Mouse (Mus musculus) frontal cortex, postnatal 14 days (tissue): Measurements from ENCODE around the gene Npas3.

Source experiments
- DNase-seq, 2 experiments: peaks; one replicate each; pipeline ENCODE4 v3.0.0; 2022; ENCODE audit warnings: low spot score in 2 of 2

Gene Npas3

GRCm38 (mm10) chr12:53694346-53694745, 445.9 kb downstream of the Npas3 start:
- no peak for DNase-seq

- no peak for DNase-seq
Observed at GRCm38 (mm10) chr12:53695324-53695723, 446.8 kb downstream of the Npas3 start.

DNA sequence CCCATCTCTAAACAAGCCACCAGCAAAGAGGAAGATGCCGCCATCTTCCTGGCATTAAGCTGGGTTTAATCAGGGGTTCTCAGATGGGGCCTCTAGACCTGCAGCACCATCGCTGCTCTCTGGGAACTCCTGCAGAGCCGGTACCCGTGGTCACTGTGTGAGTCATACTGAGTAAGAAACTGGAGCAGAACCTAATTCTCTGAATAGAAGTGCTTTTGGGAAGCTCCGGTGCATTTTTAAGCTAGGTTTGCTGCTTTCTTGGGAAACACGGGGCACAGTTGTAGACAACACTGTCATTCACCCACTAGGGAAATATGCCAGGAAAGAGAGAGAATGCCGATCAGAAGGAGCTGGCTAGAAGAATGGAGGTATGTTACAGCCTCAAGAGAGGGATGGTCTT, 449.2 kb downstream of the Npas3 start:
- no peak for DNase-seq

- no peak for DNase-seq
Observed at GRCm38 (mm10) chr12:53698483-53699227, 450.2 kb downstream of the Npas3 start.

- no peak for DNase-seq
Observed at GRCm38 (mm10) chr12:53719896-53720295, 471.4 kb downstream of the Npas3 start.

- DNase-seq: no peak
Observed at GRCm38 (mm10) chr12:53722156-53722555, 473.7 kb downstream of the Npas3 start.

GRCm38 (mm10) chr12:53722718-53723698, 474.5 kb downstream of the Npas3 start:
- no peak for DNase-seq

DNA sequence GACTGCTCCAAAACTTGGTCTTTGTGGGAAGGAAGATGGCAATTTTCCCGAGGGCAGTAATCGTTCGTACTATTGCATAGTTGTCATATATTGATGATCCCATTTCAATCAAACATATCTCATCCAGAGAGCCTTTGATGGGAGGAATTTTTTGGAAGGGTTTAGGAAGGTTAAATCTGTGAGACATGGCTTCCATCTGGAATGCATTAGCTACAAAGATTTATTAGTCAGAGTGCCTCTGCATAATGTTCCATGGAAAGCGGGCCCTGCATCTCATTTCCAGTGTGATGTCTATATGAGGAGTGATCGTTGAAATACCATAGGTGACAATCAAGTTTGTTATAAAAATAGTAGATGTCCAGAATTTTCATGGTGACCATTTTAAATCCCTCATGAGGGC, 480.8 kb downstream of the Npas3 start:
- no peak for DNase-seq

GRCm38 (mm10) chr12:53738549-53739292, 490.2 kb downstream of the Npas3 start:
- no peak for DNase-seq

GRCm38 (mm10) chr12:53746653-53747052, 498.2 kb downstream of the Npas3 start:
- DNase-seq: no peak

- no peak for DNase-seq
Observed at GRCm38 (mm10) chr12:53749375-53749774, 500.9 kb downstream of the Npas3 start.

DNA sequence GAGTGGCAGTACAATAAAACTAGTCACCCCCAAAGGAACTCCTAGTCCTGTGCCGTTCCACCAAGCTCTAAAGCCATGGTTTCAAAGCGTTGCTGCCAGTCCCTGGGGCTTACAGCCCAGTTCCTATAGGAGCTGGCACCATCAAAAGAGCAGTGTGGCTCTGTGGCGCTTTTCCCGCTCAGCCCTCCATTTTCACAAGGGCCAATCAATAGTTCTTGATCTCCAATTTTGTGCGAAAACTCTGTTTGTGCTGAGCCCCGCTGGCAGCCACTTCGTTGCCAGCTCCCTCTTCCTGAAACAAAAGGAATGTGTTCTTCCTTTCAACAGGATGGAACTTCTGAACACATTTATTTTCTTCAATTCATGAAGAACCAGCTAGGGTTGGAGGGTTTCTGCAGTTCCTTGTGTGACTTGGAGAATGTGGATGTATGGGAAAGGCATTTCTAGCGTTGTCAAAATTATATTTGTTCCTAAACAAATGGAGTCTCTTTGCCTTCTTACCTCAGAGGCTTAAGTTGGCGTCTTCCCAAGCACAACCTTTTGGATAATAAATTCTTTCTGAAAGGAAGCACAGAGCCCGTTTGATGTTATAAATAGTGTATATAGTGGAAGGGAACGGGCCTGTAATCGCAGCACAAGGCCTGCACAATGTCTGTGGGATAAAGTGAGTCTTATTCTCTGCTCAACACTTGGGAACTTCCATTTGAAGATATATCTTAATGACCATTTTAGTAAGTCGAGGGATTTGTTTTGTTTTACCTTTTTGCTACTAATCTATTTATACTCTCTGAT, 504.0 kb downstream of the Npas3 start:
- no peak for DNase-seq

- no peak for DNase-seq
Observed at GRCm38 (mm10) chr12:53753368-53753937, 505.0 kb downstream of the Npas3 start.

DNA sequence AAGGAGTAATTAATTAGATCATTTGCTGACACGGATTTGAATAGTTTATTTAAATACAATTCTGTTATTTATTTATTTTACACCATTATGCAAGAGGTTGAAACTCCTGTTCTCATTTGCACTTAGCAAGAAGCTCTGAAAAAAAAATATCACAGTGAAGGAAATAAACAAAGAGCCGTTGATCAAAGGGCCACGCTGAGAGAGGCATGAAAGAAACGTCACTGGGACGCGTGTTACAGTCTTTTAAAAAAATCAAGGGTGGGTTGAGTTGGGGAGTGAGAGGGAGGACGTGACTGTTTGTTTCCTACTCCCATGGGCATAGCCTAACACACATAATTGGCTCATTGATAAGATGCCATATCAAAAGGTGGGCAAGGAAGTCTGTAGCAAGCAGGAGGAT, 505.8 kb downstream of the Npas3 start:
- no peak for DNase-seq

- no peak for DNase-seq
Observed at GRCm38 (mm10) chr12:53757631-53758030, 509.2 kb downstream of the Npas3 start.

DNA sequence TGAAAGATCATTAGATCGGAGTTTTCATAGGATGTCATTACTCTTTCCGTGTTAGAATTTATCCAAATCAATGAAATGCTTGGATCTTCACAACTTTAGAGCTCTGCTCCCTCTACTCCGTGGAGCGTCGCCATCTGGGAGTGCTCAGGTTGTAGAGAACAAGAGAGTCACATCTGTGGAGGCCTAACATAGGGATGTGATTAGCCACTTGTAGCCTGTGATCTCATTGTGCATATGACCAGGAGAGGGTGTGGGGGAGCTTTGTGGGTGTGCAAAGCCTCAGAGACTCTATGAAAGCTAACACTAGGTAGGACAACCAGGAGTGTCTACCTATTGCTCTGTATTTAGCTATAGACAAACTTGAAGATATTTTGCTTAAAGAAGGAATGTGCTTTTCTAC, 509.9 kb downstream of the Npas3 start:
- DNase-seq: no peak

- no peak for DNase-seq
Observed at GRCm38 (mm10) chr12:53764143-53764542, 515.7 kb downstream of the Npas3 start.

- no peak for DNase-seq
Observed at GRCm38 (mm10) chr12:53768392-53768791, 519.9 kb downstream of the Npas3 start.

GRCm38 (mm10) chr12:53771394-53771936, 523.0 kb downstream of the Npas3 start:
- DNase-seq: no peak

DNA sequence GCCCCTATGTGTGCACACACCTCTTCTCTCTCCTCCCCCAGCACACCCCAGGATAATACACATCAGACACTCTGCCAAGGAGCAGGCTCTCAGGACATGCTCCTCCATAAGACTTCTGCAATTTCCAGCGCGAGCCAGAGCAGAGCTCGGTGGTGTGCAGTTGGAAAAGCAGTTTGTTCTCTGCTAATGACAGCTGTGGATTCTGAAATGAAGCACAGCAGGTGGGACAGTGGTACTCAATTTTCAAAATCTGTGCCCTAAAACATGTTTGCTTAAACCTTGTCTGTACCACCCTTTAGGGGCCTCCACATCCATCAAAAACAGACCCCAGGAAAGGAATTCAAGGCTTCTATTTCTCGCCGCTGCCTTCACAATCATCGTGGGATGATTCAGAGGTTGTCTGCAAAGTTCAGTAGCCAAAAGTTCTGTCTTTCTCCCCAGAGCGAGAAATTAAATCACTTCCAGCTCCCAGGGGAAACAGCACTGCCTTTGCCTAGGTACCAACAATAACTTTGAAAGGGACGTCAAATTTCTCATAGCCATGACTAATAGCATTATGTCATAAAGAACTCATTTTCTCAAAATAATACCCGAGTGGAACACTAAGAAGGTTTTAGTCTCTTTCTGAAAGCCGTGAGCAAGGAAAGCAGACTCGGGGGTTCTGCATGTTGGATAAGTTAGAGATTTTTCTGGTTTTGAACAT, 533.5 kb downstream of the Npas3 start:
- DNase-seq: no peak
